Mouse (Mus musculus) liver, embryonic 12.5 days (tissue): ENCODE measurements around the gene Olfr1223. TPM values are rescaled to one million over a fixed set of nuclear protein-coding genes. Genes with fewer than 3 reads are reported as not detected.

Experiments used
- polyA plus RNA-seq: library from polyadenylated mRNA; unstranded; fragments of >200 nt; fragmentation: Nextera tagmentation; extraction: Ambion mirVana; gene quantifications from 2 replicates; pipeline ENCODE4 v1.2.1, GENCODE M21; 2016

Gene Olfr1223
- polyA plus RNA-seq, 1 experiment from 2014 or later = not detected

Other genes starting within 250 kb of the Olfr1223 start
- gene Olfr1208, start 249.2 kb downstream of the Olfr1223 start, polyA plus RNA-seq = not detected in 2 replicates
- not detected in 2 replicates for gene Olfr1209, start 236.4 kb downstream of the Olfr1223 start, polyA plus RNA-seq
- not detected in 2 replicates for gene Olfr1211, start 213.4 kb downstream of the Olfr1223 start, polyA plus RNA-seq
- not detected in 2 replicates for gene Olfr1212, start 197.6 kb downstream of the Olfr1223 start, polyA plus RNA-seq
- gene Gm13762, start 171.3 kb downstream of the Olfr1223 start, polyA plus RNA-seq = not detected in 2 replicates
- not detected in 2 replicates for gene Olfr1214, start 158.9 kb downstream of the Olfr1223 start, polyA plus RNA-seq
- gene Olfr1215, start 144.6 kb downstream of the Olfr1223 start, polyA plus RNA-seq = not detected in 2 replicates
- gene Olfr1216, start 133.2 kb downstream of the Olfr1223 start, polyA plus RNA-seq = not detected in 2 replicates
- gene Olfr1217, start 119.5 kb downstream of the Olfr1223 start, polyA plus RNA-seq = not detected in 2 replicates
- not detected in 2 replicates for gene Olfr1218, start 90.4 kb downstream of the Olfr1223 start, polyA plus RNA-seq
- not detected in 2 replicates for gene Olfr1219, start 68.0 kb downstream of the Olfr1223 start, polyA plus RNA-seq
- not detected in 2 replicates for gene Olfr1220, start 44.7 kb downstream of the Olfr1223 start, polyA plus RNA-seq
- not detected in 2 replicates for gene Olfr1221, start 34.3 kb downstream of the Olfr1223 start, polyA plus RNA-seq
- gene Olfr1222, start 18.5 kb downstream of the Olfr1223 start, polyA plus RNA-seq = not detected in 2 replicates
- not detected in 2 replicates for gene Olfr1224-ps1, start 12.5 kb upstream of the Olfr1223 start, polyA plus RNA-seq
- gene Olfr1225, start 23.1 kb upstream of the Olfr1223 start, polyA plus RNA-seq = not detected in 2 replicates
- gene Olfr1226, start 48.5 kb upstream of the Olfr1223 start, polyA plus RNA-seq = not detected in 2 replicates
- not detected in 2 replicates for gene Olfr1228, start 102.5 kb upstream of the Olfr1223 start, polyA plus RNA-seq
- gene Olfr1229, start 136.5 kb upstream of the Olfr1223 start, polyA plus RNA-seq = not detected in 2 replicates
- gene Olfr1230, start 145.7 kb upstream of the Olfr1223 start, polyA plus RNA-seq = not detected in 2 replicates
- gene Olfr1231, start 155.5 kb upstream of the Olfr1223 start, polyA plus RNA-seq = not detected in 2 replicates
- gene Olfr1232, start 178.1 kb upstream of the Olfr1223 start, polyA plus RNA-seq = not detected in 2 replicates
- gene Olfr1233, start 190.8 kb upstream of the Olfr1223 start, polyA plus RNA-seq = not detected in 2 replicates
- gene Olfr1234, start 213.3 kb upstream of the Olfr1223 start, polyA plus RNA-seq = not detected in 2 replicates